Mouse (Mus musculus) layer of hippocampus, postnatal 36 days (tissue): ENCODE data around the gene Bcl10. TPM values are rescaled to one million over a fixed set of nuclear protein-coding genes. Genes with fewer than 3 reads are reported as not detected.
"Not testable (repeated sequence)": the region's sequence is repeated elsewhere in the genome, so short reads cannot be mapped to it uniquely, and the experiment has no call there.

Experiments
- DNase-seq, 2 experiments: peaks; one replicate each; pipeline ENCODE4 v3.0.0; 2022
- total RNA-seq, 2 experiments: library from RNA; stranded (reverse); gene quantifications; 2 replicates each; pipeline ENCODE4 v1.2.3; 2021

The Bcl10 gene
- total RNA-seq, 2 experiments from 2014 or later = 12.0 to 12.8 TPM

DNA sequence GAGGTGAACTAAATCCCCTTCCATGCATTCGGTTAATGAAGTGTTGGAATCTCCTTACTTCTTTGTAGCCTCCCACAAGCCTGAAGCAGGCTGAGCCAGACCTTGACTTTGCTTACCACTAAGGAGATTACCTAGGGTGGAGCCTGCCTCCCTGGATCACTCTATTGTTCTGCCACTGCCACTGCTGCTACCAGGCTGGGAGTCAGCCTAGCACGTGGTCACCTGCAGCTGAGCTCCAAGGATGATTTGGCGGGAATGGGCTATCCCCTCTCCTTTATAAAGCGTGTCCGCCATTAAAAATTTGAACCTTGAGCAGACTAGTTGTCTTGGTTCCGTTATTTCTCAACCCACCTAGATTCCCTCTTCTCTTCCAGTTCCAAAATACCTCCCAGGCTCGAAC is 8.7 kb upstream of the Bcl10 start:
- DNase-seq = not testable (repeated sequence)

DNA sequence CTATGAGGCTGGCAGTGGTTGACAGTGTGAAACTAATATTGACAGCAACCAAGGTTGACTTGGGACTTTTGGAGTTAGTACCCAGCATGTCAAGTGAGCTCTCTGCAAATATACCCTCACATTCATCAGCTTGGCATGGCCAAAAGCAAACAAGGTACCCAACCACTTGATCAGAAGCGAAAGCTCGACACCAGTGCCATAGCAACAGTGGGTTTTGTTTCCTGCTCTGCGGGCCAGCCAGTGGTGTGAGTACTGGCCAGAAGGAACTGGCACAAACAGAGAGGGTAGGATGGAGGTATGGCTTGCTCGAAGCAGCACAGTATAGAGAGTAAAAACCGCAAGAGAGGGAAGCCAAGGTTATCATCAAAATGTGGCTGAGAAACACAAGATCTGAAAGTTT is 6.2 kb upstream of the Bcl10 start:
- no peak for DNase-seq

DNA sequence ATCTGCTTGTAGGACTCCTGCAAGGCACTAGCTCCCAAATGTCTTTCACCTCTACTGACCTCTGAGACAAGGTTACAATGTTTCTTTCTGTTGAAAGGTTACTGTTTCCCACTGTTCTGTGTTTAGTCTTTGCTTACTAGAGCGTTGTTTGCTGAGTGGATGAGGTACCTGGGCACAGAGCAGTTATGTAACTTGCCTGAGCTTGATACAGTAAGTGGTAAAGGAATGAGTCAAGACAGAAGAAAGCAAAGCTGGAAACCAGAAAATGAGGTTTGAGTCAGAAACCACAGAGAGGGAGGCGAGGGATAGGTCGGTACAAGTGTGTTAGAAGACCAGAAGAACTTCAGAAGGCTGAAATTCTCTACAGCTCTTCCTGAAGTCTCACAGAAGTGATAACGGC is 5.8 kb upstream of the Bcl10 start:
- DNase-seq = no peak

- no peak for DNase-seq
Measured at GRCm38 (mm10) chr3:145922971-145923370, 367 bp downstream of the Bcl10 start.

GRCm38 (mm10) chr3:145923874-145924577 is 1.4 kb downstream of the Bcl10 start:
- peak; percentile 97 to 99 for DNase-seq

DNA sequence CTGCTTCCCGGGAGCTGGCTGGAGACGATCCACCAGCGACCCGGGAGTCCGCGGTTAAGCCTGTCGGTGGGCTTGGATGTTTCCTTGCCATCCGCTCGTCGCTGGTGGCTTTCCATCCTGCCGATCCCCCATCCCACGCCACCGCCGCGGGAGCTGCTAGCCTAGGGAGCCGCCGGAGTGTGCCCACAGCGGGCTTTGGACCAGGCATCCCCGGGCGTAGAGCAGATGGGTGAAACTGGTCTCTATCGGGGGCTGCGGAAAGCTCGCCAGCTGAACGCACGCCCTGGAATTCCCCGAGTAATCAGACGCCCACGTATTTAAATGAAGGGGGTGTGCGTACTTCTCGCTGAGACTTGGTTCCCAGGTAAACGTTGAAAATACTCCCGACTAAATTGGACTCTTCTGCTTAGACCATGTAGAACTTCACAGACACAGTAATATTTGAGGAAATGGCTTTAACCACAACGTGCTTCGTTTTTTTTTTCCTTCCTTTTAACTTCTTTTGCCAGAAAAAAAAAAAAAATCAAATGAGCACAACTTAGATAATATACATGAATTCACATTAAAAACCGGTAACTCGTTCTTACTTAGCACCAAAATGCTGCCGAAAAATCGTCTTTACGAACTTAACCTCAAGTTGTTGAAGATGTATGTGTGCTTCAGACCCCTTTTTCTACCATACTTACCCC is 2.2 kb downstream of the Bcl10 start:
- peak; percentile 50 to 60 for DNase-seq

DNA sequence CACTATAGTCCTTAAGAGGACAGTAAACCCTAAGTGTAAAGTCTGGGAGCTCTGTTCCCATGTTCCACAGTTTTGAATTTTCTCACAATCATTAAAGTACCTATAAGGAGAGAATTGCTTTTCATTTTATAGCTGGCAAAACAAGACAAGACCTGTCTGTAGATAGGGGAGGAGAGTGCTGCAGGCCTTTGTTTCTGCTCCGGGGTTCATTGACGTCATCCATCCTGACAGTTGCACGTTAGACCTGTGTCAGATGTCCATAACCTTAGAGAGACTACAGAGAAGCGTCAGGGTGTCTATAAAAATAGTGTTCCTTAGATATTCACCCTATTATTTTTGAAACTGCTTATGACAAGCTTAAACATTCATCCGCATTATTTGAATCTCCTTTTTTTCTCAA is 2.9 kb downstream of the Bcl10 start:
- DNase-seq = no peak

GRCm38 (mm10) chr3:145929525-145930400 is 7.2 kb downstream of the Bcl10 start:
- DNase-seq = no peak

DNA sequence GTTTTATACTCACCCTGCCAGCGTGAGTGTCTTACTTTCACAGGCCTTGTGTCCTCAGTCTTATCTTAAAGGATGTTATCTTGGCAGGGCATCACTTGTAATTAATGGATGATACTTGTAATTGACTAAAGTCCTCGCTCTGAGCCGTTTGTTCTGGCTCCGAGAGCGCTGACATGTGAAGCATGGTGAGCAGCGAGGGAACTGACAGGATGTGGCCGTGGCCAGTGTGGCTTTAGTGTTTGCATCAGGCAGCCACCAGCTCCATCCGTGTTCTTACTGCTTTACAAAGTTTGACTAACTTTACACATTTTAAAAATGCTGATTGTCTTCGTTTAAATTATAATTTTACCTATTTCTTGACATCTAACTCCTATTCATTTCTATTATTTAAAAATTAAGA is 11.2 kb downstream of the Bcl10 start:
- no peak for DNase-seq

- peak; percentile 88 for DNase-seq
Measured at GRCm38 (mm10) chr3:145937505-145938404, 15.2 kb downstream of the Bcl10 start, which contains the start of gene 2410004B18Rik. Gene 2410004B18Rik, plus strand, starts transcription at chr3:145938014.

DNA sequence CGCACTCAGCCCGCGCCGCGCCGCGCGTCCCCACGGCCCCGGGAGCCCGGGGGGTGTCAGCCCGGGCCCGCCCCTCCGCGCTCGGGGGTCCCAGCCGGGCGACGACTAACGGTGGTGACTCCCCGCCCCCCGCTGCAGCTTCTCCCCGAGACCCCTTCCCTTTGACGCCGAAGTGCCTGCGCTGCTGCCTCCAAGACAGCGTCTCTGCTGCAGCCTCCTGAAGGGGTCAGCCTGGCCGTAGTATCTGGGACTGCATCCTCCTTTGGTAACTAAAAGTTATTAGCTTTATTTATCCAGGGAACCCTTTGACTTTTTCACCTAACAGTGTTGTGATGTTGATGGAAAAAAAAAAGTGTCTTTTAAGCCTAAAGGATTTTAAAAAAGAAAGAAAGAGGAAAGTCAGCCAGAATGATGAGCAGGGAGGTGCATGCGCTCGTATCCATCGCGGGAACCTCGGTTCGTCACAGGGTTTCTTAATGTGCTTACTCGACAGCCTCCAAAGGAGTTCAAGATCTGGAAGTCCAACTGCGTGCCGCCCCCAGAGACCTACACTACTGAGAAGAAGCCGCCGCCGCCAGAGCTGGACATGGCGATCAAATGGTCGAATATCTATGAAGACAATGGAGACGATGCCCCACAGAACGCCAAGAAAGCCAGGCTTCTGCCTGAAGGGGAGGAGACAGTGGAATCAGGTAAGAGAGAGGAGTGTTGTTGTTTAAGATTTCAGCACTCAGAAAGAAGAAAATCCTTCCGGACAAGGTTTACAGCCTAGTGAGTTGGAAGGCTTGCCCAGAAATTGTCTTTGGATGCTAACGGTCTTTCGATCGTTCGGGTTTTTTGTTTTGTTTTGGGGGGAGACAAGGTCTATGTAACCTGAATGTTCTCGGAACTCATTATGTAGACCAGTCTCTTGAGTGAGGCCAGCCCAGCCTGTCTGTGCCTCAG is 16.1 kb downstream of the Bcl10 start:
- no peak for DNase-seq

- DNase-seq = no peak
Measured at GRCm38 (mm10) chr3:145939402-145939801, 16.8 kb downstream of the Bcl10 start.

GRCm38 (mm10) chr3:145939971-145940370 is 17.4 kb downstream of the Bcl10 start:
- no peak for DNase-seq

- DNase-seq = peak; percentile 44 to 61
Measured at GRCm38 (mm10) chr3:145941971-145942370, 19.4 kb downstream of the Bcl10 start.

DNA sequence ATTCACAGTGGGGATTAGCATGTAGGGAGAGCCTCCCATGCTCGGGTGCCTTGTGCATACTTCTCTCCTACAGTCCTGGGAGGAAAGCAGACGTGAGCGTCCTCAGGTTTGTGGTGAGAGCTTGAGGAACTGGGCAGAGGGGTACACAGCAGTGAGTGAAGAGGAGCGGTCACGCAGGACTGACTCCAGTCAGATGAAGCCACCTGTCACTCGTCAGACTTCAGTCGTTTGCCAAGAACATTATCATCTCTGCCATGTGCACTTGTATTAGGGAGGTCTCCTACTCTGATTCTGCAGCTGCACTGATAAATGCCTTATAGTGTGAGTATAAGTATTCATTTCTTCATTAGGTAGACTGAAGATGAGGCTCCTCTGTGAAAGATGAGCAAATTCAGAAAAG is 21.7 kb downstream of the Bcl10 start:
- no peak for DNase-seq

GRCm38 (mm10) chr3:145945904-145946303 is 23.3 kb downstream of the Bcl10 start:
- no peak for DNase-seq

DNA sequence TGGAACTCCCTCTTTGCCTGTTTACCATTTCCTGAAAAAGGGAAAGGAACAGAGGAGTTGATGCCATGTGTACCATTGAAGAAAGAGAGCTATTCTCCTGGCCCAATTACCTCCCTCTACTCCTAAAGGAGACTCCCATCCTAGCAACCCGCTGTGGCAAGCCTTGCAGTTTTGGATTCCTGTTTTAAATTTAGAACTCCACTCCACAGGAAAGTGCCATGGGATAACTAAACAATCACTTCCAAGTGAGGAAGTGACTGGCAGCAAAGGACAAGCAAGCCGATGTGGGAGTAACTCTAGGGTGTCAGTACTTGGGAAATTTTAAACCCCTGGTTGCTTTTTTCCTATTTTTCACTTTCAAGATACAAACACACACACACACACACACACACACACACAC is 24.1 kb downstream of the Bcl10 start:
- DNase-seq = no peak

DNA sequence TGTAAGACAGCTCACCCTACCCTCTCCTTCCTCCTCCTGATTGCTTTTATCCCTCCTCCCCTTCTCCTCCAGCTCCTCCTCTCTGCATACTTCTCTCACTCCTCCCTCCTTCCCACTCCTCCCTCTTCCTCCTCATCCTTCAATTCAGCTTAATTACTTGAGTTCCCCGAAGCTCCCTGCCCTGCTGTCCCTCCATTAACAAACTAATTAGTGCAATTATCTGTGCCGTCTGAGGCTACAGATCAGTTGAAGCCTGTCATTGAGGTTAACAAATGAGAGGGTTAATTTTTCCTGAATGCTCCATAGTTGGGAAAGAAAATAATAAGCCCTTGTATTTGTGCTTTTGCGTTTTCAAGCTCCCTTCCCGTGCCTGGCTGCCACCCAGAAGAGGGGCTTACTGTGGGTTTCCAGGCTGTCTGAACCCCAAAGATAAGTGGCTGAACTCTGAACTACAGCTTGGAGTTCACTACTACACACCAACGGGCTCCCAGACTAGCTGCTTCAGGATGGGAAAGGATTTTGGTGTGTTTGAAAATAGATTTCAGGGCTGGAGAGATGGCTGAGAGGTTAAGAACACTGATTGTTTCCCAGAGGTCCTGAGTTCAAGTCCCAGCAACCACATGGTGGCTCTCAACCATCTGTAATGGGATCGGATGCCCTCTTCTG is 25.1 kb downstream of the Bcl10 start:
- DNase-seq = no peak

DNA sequence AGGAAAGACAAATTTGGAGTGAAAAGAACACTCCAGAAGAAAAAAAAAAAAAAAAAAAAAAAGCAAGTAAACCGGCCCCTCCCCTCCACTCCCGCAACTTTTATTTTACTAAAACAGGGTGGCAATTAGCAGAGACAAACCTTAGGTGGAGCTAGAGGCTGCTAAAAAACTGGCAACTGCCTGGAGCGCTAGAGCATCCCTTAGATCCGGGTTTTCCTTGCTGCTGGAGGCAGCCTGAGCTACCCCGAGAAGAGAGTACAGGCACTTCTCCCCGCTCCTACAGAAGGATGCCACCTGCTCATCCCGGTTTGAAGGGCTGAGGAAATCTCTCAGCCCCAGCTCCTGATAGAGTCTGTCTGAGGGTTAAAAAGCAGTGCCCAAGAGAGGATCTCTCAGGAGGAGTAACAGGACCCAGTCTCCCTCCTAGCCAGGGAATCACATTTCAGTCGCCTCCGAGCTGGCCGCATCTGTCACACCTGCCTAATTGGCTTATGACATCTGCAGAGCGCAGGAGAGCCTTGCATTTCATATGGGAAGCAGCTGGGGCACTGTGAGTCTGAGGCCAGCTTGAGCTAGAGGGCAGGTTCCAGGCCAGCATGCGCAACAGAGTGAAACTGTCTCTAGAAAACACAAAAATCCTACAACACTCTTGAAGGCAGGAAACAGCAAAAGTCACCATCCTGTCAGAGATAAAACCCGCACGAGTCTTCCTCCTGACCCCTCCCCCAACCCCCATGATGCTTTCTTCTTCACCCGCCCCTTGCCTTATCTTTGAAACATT is 27.6 kb downstream of the Bcl10 start:
- DNase-seq = peak; percentile 55 to 58

DNA sequence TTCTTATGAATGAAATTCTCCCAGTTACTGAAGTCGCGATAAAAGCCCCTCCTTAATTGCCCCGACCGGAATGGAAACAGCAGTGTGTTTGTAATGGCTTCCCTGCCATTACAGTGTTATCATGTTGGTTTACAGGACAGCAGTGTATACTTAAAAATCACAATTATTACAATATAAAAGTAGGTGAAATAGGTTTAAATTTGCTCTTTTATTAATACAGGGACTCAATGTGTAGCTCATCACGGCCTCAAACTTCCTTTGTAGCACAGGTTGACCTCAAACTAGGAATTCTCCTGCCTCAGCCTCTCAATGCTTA is 28.2 kb downstream of the Bcl10 start:
- no peak for DNase-seq
